Mouse (Mus musculus) forebrain, embryonic 11.5 days (tissue): ENCODE data around the gene Cipc. TPM values are rescaled to one million over a fixed set of nuclear protein-coding genes. Genes with fewer than 3 reads are reported as not detected.
A peak's percentile ranks its signal among the peaks of the same experiment; 100 is the strongest.

Experiments
- ATAC-seq: fragments of 200-750 bp; cut with Nextera tagmentation; replicated peaks from 2 replicates; pipeline ENCODE4 v1.8.0; 2017; ENCODE audit warnings: moderate TSS enrichment; ENCODE audit not compliant: low FRiP score
- DNase-seq: peaks from one replicate; pipeline ENCODE4 v3.0.0-alpha.2; 2017; ENCODE audit warnings: low spot score
- H3K27ac ChIP-seq: fragments of 300-500 bp; sonication (generic); 2 replicates; pipeline ENCODE4 v1.5.1; 2014; ENCODE audit warnings: low read depth, low read length
- H3K27me3 ChIP-seq: fragments of 300-500 bp; sonication (generic); 2 replicates; pipeline ENCODE4 v1.6.1; 2014; ENCODE audit warnings: mild to moderate bottlenecking, low read length, mixed read lengths; ENCODE audit not compliant: control insufficient read depth, insufficient read depth
- H3K36me3 ChIP-seq: fragments of 300-500 bp; sonication (generic); 2 replicates; pipeline ENCODE4 v1.6.1; 2014; ENCODE audit warnings: mild to moderate bottlenecking, low read length, moderate library complexity, mixed read lengths; ENCODE audit not compliant: control insufficient read depth, insufficient read depth
- H3K4me1 ChIP-seq: fragments of 300-500 bp; sonication (generic); replicated peaks from 2 replicates; pipeline ENCODE4 v1.6.1; 2014; ENCODE audit warnings: low read length, mixed read lengths; ENCODE audit not compliant: control insufficient read depth, insufficient read depth
- H3K4me2 ChIP-seq: fragments of 300-500 bp; sonication (generic); 2 replicates; pipeline ENCODE4 v1.6.1; 2014; ENCODE audit warnings: low read depth, mild to moderate bottlenecking, low read length, moderate library complexity, mixed read lengths; ENCODE audit not compliant: severe bottlenecking
- H3K4me3 ChIP-seq: fragments of 300-500 bp; sonication (generic); 2 replicates; pipeline ENCODE4 v1.5.1; 2014; ENCODE audit warnings: low read depth, low read length
- H3K9ac ChIP-seq: fragments of 300-500 bp; sonication (generic); 2 replicates; pipeline ENCODE4 v1.6.1; 2014; ENCODE audit warnings: low read length
- H3K9me3 ChIP-seq: fragments of 300-500 bp; sonication (generic); 2 replicates; pipeline ENCODE4 v1.6.1; 2016; ENCODE audit warnings: low read length, mixed read lengths; ENCODE audit not compliant: control insufficient read depth
- WGBS: fragments of 180-500 bp; shearing (Covaris S2); extraction: QIAGEN DNeasy Blood & Tissue Kit; methylation state at CpG from one replicate; pipeline ENCODE4 v1.1.7; 2014; 5-methylcytosine and 5-hydroxymethylcytosine counted together
- polyA plus RNA-seq: library from polyadenylated mRNA; unstranded; fragments of >200 nt; fragmentation: Nextera tagmentation; extraction: Ambion mirVana; gene quantifications from 2 replicates; pipeline ENCODE4 v1.2.1, GENCODE M21; 2014

Cipc gene
- 46.5 and 48.7 TPM in 2 replicates for polyA plus RNA-seq

GRCm38 (mm10) chr12:86946862-86947574 is at the start of gene Cipc:
TSS of gene Cipc (plus strand) at chr12:86947043.
- peak; percentile 99 for DNase-seq
- Histone ChIP-seq H3K9ac (peak within 1 kb of the TSS; percentile 97), H3K4me2 (peak within 1 kb of the TSS; percentile 90), H3K36me3 (no peaks in the 10 kb centered on the region), H3K4me1 (peaks cover 15% of the 10 kb centered on the region), H3K4me3 (peak within 1 kb of the TSS; percentile 71), H3K27ac (peak within 1 kb of the TSS; percentile 99), H3K9me3 (no peaks in the 10 kb centered on the region), H3K27me3 (no peaks in the 10 kb centered on the region)
- peak; percentile 96 for ATAC-seq
- under 1% methylated on average over 64 of the region's 64 CpGs for WGBS

DNA sequence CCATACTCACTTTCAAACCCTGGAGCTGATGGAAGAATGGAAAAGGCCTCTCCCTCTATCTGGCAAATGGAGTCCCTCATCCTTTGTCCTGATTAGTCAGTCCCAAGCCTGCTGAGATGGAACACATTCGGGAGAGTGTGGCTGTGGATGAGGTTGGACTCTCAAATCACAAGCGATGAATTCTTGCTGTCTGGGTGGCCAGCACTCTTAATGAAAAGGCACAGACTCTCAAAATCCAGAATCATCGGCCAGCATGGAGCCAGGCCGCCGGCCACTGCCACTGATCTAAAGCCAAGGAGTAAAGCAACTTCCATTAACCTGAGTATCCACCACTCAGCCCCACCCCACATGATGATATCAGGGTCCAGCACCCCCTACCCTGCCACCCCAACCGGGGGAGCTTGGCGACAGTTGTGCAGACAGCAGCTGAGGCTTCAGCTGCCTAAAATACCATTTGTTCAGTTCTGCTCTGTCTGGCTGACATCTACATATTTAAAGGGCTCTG is 49.0 kb upstream of the Cipc start:
- H3K27me3 ChIP-seq: no peaks in the 10 kb centered on the region
- no peak overlapping the region for H3K4me3 ChIP-seq
- peak overlapping the region; percentile 3; the same call in 1 of the 2 replicates for H3K9ac ChIP-seq
- no peak overlapping the region for H3K4me2 ChIP-seq
- ATAC-seq (no peak), DNase-seq (no peak)
- WGBS: 38% methylated on average over 7 of the region's 7 CpGs
- no peaks in the 10 kb centered on the region for H3K36me3 ChIP-seq
- H3K4me1 ChIP-seq: peaks cover 50% of the 10 kb centered on the region; the same call in 1 of the 2 replicates
- no peaks in the 10 kb centered on the region for H3K9me3 ChIP-seq
- H3K27ac ChIP-seq: peak overlapping the region; percentile 44

DNA sequence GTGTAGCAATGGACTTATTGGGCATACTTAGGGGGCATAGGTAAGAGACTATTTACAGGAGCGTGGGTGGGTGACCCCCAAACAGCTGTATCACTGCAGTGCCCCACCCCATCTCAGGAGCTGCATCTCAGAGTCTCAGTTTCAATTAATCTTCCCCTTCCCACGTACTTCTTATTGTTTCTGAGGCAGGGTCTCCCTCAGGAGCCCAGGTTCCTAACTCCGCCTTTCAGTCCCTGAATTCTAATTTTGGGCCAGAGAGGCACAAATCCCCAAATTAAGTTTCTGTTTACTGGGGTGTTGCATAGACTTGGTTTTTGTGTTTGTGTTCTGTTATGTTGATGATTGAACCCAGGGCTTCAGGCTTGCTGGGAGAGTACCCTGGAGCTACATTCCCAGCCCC is 48.4 kb upstream of the Cipc start:
- Histone ChIP-seq H3K9ac (peak overlapping the region; percentile 3; the same call in 1 of the 2 replicates), H3K27ac (no peak overlapping the region), H3K4me2 (no peak overlapping the region), H3K4me1 (peaks cover 43% of the 10 kb centered on the region; the same call in 1 of the 2 replicates), H3K4me3 (no peak overlapping the region), H3K36me3 (no peaks in the 10 kb centered on the region), H3K9me3 (no peaks in the 10 kb centered on the region), H3K27me3 (no peaks in the 10 kb centered on the region)
- 47% methylated on average over 3 of the region's 3 CpGs for WGBS
- DNase-seq (no peak), ATAC-seq (no peak)

DNA sequence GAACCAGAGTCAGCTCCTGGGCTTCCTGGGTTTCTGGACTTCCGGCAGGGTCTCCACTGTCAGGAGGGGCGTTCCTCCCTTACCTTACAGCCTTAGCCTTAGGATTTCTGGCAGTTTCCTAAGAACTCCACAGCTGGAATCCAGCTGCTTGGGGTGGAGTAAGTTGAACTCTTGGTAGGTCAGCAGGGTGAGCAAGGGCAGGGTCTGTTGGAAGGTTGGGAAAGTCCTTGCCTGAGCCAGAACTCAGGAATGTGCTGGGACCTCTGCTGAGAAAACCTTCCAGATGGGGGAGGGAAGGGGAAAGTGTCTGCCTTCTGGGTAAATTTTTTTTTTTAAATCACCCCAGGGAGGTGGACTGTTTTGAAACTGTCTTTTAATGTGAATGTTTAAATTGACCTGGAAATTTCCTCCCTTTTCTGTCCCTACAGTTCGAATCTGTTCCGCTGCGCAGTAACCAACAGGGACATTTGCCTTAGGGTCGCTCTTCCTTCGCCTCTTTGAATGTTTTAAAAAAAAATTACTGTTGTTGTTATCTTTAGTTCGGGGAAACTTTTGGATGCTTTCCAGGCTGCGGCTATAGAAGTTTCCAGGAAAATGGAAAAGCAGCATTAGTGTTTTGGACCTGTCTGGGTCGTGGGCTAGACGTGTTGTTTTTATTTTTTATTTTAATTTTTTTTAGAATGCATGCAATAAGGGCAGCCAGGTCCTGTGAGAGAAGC is 47.2 kb upstream of the Cipc start:
- no peak overlapping the region for H3K4me2 ChIP-seq
- H3K27ac ChIP-seq: no peak overlapping the region
- H3K36me3 ChIP-seq: no peaks in the 10 kb centered on the region
- H3K4me1 ChIP-seq: peaks cover 37% of the 10 kb centered on the region; the same call in 1 of the 2 replicates
- no peak overlapping the region for H3K4me3 ChIP-seq
- H3K9ac ChIP-seq: no peak overlapping the region
- ATAC-seq: no peak
- no peaks in the 10 kb centered on the region for H3K9me3 ChIP-seq
- DNase-seq: no peak
- no peaks in the 10 kb centered on the region for H3K27me3 ChIP-seq
- WGBS: 76% methylated on average over 11 of the region's 11 CpGs

- Histone ChIP-seq H3K36me3 (no peaks in the 10 kb centered on the region), H3K27ac (no peak overlapping the region), H3K4me2 (no peak overlapping the region), H3K9me3 (no peaks in the 10 kb centered on the region), H3K4me1 (peaks cover 3% of the 10 kb centered on the region; the same call in 1 of the 2 replicates), H3K4me3 (no peak overlapping the region), H3K9ac (no peak overlapping the region), H3K27me3 (no peaks in the 10 kb centered on the region)
- no peak for ATAC-seq
- DNase-seq: peak; percentile 36
- 87% methylated on average over 11 of the region's 11 CpGs for WGBS
Observed at GRCm38 (mm10) chr12:86903828-86904806, 42.7 kb upstream of the Cipc start.

GRCm38 (mm10) chr12:86905203-86905602 is 41.6 kb upstream of the Cipc start:
- DNase-seq: peak; percentile 54
- peaks cover 2% of the 10 kb centered on the region for H3K4me1 ChIP-seq
- ATAC-seq: no peak
- H3K36me3 ChIP-seq: no peaks in the 10 kb centered on the region
- no peak overlapping the region for H3K4me3 ChIP-seq
- H3K27me3 ChIP-seq: no peaks in the 10 kb centered on the region
- no peak overlapping the region for H3K4me2 ChIP-seq
- no peak overlapping the region for H3K27ac ChIP-seq
- no peak overlapping the region for H3K9ac ChIP-seq
- H3K9me3 ChIP-seq: no peaks in the 10 kb centered on the region
- WGBS: 12% methylated on average over 4 of the region's 4 CpGs

DNA sequence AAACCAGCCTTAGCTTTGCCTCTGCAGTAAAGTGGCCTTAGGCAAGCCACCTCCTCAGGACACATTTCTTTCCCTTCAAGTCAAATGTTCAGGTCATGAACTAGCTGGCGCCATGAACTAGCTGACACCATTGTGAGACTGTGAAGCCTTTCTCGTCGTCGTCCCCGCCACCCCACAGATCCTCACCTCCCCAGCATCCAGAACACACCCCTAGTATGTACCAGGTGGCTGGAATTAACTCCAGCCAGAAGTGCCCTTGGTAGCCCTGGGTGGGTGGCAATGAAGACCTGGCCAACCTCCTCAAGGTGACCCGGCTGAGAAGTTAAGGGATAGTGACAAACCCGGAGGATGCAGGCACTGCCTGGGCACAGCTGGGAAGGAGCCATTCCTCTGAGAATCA is 41.0 kb upstream of the Cipc start:
- Histone ChIP-seq H3K36me3 (no peaks in the 10 kb centered on the region), H3K4me3 (no peak overlapping the region), H3K9me3 (no peaks in the 10 kb centered on the region), H3K4me1 (peaks cover 4% of the 10 kb centered on the region), H3K27me3 (no peaks in the 10 kb centered on the region), H3K27ac (no peak overlapping the region), H3K9ac (no peak overlapping the region), H3K4me2 (no peak overlapping the region)
- DNase-seq: no peak
- peak; percentile 42 for ATAC-seq
- WGBS: 70% methylated on average over 7 of the region's 7 CpGs

GRCm38 (mm10) chr12:86906395-86906794 is 40.4 kb upstream of the Cipc start:
- Histone ChIP-seq H3K4me1 (peaks cover 6% of the 10 kb centered on the region), H3K4me3 (no peak overlapping the region), H3K9me3 (no peaks in the 10 kb centered on the region), H3K9ac (no peak overlapping the region), H3K36me3 (no peaks in the 10 kb centered on the region), H3K27ac (no peak overlapping the region), H3K4me2 (no peak overlapping the region), H3K27me3 (no peaks in the 10 kb centered on the region)
- ATAC-seq (peak; percentile 70), DNase-seq (peak; percentile 92)
- WGBS: 2% methylated on average over 15 of the region's 15 CpGs
